Mouse (Mus musculus) MEL-GATA-1-ER (cell line): ENCODE results near the gene Ahnak.
"Not testable (repeated sequence)": the region's sequence is repeated elsewhere in the genome, so short reads cannot be mapped to it uniquely, and the experiment has no call there.

Experiments used
- DNase-seq: peaks from one replicate; pipeline ENCODE4 v3.0.0-alpha.2; 2012; ENCODE audit warnings: low read depth; ENCODE audit errors: extremely low read depth

Gene Ahnak

DNA sequence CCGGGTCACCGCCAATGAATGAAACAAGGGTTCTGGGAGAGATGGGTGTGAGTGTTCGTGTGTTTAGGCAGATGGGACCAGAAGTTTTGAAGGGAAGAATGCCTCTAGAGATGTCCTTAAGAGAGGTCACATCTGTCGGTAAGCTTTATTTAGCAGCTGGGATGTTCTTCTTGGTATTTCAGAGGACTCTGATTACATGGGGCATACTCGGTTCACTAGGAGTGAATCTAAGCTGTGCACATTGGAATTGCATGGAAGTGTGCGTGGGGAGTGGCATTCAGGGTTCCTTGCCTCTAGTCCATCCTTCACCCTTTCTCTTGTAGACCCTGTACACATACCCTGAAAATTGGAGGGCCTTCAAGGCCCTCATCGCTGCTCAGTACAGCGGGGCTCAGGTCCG, 21.2 kb upstream of the Ahnak start:
- DNase-seq: no peak

DNA sequence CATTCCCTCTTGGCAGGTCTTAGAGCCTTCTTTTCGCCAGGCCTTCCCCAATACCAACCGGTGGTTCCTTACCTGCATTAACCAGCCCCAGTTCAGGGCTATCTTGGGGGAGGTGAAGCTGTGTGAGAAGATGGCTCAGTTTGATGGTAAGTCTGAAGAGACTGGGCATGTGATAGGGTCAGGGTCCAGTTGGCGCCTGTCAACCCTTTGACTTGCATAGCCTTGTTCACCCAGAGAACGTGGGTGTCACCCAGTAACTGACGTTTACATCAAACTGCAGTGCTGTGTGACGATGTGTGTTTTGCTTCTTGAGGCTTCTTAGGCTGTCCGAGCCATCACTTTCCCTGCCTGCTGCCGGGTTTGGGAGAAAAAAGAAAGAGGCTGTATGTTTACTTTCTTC, 16.6 kb upstream of the Ahnak start:
- not testable (repeated sequence) for DNase-seq

DNA sequence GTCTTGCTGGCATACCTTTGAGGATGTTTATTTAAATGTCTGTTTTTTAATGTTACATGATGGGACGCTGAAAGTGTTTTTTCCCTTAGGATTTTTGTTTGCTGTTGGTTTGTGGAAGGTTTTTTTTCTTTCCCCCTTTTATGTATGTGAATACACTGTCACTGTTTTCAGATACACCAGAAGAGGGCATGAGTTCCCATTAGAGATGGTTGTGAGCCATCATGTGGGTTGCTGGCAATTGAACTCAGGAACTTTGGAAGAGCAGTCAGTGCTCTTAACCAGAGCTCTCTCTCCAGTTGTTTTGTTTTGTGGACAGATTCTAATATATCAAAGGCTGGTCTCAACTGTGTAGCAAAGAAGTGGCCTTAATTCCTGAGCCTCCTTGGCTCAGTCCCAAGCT, 14.4 kb upstream of the Ahnak start:
- no peak for DNase-seq

DNA sequence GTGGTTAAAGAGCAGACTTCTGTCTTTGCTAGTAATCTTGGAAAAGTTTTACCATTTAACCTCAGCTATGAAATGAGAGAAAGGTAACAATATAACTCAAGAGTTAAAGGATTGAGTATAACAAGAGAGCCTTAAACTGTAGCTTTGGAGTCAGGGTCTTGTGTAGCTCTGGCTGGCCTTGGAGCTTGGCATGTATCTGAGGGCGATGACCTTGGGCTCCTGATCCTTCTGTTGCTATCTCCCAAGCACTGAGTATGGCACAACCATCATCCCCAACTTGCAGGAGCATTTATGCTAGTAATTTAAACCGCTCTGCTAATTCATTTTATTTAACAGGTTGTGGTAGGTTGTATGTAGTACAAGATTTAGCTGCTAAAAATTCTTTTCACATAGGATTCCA, 13.6 kb upstream of the Ahnak start:
- no peak for DNase-seq

DNA sequence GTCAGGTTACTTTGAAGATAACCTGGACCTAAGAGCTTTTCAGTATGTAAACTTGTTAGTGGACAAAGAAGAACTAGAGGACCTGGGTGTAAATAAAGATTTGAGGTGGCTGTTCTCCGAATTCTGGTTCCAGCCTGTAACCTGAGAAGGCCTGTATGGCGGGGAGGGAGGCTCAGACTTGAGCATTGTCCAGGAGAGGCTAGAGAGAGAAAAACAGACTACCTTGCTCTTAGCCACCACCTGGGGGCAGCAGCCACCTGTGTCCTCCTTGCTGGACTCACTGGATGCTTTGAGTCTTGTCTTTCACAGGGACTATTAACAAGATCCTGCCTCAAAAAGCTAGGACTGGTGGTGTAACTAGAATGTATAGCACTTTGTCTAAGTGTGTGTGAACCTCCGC, 12.5 kb upstream of the Ahnak start:
- no peak for DNase-seq

DNA sequence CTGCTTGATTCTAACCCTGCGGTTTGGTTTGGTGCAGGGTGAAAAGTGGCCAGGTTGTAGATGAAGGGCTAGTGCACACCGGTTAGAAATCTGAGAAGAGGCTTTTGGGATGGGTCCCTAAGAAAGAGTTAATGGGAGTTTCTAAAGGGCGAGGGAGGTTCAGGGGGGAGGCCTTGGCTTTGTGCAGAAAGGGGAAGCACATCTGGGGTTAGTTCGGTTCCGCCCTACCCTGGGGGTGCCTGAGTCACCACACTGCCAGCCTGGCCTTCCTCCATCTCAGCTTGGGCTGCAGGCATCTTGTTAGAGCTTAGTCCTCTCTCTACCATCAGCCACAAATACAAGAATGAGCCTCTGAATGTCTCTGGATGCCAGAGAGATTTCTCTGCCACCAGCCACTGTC, 8.3 kb upstream of the Ahnak start:
- peak; percentile 68 for DNase-seq

DNA sequence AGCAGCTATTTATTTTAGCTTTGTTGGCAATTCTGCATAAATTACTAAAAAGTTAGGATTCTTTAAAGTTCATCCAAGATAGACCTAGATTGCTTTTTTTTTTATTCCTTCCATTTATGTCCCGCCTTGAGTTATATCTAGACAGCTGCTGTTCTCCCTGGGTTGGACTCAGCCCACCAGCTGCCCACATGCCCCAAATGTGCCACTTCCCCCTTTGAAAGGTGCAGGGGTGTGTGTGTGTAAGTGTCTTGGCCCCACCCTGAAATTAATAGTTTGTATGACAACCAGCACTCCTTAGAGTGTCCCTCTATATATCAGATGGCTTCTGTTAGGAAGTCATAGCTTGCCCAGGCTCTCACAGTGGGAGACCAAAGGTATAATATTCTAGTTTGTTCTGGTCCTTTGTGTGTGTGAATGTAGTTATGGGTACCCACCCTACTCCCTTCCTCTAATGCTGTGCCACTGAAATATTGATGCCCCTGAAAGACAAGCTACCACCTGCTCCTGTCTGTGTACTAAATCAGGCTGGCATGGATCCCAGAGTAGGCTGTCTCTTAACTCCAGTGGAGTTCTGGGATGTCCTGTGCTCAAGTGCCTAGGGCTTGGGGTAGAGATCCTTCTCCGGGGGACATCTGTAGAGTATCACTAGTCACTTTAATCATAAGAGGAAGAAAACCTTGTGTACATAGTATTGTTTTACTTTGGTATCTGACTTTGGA, 7.5 kb upstream of the Ahnak start:
- DNase-seq: no peak

DNA sequence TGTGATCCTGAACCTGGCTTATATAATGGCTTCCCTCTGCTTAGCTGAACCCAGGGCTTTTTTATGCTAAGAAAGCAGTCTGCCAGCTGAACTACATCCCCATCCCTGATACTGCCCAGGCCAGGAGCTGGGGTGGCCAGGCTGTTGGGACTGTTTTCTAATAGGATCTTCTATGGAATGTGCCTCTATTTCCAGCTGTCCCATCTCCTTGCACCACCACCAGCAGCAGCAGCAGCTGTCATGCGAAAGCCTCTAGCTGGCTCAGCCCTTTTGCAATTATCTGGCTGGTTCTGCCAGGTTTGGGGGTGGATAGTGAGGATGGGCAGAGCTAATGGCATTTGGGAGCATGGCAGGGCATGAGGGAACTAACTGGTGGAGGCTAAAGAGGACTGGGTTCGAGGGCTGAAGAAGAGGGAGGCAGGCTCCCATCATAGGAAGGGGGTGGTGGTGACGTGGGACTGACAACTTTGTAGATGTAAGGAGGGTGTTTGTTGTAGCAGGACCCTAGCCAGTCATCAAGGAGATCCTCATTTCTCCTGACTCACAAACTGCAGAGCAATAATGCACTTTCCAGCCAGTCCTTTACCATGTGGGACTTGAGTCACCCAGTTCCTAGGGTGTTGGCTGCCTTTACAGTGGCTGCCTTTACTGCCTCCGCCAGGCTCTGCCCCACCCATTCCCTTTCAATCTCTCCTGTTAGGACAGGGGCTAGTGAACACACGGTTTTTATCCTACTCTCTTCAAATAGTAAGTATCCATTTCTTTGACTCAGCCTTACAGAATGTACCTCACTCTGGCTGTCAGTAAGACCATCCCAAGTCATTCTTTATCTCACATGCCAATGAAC, 6.6 kb upstream of the Ahnak start:
- DNase-seq: peak; percentile 76

DNA sequence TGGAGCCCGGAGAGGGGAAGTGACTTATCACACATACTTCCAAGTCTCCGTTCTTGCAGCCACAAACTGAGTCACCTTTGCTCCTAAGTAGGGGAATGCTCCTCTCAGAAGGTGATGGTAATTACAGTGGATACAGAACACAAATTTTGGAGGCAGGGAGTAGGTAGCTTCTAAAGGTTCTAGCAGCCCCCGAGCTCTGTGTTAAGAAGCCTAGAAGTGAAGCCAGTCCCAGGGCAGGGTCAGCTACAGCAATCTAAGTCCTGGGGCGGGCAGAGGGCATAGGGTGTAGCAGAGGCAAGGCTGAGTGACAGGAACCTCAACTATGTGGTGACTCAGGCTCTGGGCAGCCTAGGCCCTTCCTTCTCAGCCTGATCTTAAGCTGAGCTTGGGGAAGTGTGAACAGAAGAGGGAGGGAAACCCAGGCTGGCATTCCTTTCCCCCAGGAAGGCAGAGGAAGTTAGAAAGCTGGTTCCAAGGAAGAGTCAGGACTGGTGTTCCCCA, 5.9 kb upstream of the Ahnak start:
- no peak for DNase-seq

DNA sequence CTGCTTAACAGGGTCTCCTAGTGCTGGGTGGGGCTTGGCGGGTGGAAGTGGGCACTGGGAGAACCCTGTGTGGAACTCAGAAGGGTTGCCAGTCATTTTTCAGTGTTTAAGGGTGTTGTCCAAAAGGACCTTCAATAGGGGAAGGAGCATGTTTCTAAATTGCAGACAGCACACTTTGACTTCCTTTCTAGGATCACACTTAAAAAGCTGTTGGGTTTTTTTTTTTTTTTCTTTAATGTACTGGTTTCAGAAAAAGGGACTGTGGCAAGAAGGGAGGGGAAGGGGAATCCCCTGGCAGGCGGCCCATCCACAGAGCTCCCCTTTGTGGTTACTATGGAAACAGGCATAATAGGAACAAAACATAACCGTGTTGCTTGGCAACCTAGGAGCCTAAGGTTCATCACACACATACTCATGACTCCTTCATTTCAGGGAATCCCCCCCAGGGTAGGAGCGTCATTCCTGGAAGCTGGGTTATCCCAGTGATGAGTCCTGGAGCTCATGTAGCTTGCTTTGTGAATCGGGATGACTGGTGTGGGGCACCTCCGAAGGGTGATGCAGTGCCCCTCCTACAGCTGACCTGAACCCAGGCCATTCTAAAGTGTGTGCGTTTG, 4.7 kb upstream of the Ahnak start:
- no peak for DNase-seq

DNA sequence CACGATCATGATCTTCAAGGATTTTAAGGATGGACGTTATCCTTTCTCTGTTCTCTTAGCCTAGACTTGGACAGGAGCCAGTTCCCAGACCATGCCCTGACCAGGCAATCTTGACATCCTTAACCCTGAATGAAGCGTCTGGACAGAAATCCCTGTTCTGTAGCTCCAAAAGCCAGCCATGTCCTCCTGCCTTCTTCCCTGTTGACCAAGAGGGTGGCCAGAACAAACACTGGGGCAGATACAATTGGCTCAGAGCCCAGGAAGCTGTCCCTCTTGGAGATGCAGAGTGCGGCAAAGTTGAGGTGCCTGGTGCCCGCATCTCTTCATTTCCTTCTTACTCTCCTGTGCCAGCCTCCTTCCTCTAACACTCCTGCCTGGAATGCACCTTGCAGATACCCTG, 3.2 kb upstream of the Ahnak start:
- no peak for DNase-seq

DNA sequence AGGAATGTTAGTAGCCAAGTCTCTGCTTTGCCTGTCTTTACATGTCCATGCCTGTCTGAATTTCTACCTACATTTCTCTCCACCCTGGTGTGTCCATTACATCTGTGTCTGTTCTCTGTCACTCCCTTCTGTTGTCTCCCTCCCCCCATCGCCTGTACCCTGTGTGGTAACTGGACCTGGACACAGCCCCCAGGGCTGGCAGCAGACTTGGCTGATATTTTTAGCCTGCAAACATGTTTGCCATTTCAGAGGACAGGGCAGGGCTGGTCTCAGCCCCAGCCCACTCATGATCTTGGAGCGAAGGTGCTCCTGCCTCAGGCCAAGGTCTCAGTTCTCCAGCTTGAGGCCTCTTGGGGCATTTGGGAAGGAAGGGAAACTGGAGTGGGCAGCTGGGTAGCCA, 1.3 kb upstream of the Ahnak start:
- no peak for DNase-seq

DNA sequence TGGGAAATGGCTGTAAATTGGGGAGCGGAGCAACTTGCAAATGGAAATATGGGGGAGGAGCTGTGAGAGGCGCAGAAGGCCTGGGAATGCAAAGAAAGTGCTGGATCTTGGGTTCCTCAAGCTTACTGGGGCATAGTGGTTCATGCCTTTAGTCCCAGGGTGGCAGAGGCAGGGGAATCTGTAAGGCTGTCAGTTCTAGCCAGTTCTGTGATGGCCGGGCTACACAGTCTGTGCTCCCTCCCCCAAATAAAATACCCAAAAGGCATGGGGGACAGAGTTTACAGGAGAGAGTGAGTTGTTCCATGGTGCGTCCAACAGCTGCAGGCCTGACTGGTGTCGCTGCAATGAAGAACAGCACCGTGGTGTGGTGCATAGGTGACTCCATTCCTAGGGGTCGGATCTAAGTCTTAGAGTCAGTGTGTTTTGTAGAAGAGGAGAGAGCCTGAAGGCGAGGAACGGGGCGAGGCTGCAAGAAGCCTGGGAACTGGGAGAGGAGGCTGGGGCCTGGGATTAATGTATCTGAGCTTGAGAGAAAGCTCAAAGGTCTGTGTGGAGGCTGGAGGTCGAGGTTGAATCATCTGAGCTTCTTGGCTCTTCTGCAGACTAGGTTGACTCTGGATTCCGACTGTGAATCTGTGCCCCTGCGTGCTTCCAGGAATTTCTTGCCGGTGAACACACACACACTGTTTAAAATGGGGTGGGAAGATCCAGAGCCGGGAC, 578 bp upstream of the Ahnak start:
- no peak for DNase-seq

DNA sequence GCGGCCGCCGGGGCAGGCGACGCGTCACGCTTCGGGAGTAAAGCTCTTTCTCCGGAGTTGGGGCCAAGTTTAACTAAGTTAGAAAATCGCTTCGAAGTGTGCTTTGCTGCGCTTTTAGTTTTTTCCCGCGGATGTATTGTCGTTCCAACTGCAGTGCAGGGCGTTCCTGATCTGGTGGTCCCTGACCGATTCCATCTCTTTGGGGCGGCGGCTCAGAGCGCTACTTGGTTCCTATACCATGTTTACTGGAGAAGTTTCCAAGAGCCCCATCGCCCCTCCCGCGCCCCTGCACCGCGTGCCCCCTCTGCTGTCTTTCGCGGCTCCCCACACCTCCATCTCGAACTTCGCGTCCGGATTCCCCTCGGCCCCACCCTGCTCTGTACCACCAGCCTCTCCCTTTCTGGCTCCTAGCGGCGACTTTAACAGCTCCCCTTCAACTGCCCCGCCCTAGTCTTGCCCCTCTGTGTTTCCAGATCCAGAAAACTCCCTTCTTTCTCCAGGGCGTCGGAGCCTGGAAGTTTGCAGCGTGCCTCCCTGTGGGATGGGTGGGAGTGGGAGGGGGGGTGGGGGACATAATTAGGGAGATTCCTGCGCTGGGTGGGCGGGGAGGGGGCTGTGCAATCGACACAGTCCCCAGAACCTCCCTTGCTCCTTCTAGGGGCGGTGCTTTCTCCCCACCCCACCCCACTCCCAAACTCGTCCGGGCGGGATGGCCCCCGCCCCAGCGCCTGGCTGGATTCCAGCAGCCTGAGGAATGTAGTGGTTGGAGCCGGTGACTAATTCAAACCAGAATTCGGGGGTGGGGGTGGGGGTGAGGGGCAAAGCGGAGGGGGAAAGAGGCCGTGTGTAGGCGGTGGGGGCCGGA, 715 bp downstream of the Ahnak start:
- DNase-seq: no peak

DNA sequence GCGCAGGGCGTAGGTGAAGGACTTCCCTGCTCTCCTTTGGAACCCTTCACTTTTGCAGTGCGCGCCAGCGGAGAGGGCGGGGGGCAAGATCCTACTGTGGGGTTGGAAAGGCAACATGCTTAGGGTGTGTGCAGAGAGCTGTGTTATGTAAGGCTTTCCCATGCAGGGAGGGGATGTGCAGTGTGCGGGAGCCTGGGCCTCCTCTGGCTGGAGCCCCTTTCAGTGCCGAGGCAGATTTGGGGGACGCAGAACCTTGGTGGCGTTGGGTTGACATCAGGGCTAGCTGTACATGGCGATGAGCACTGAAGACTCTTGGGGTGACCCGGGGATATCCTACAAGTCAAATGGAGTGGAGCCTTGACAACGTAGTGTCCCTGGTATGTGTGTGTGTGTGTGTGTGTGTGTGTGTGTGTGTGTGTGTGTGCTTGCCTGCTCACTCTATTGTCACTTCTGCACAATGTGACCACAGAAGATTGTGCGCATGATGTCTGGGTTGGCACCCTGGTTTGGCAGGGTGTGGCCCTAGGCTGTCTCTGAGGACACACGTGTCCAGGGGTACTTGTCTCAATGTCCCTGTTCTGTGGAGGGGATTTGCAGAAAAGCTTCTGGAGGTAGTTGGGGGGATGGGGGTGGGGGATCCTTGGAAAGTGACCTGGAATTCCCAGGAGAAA, 1.5 kb downstream of the Ahnak start:
- no peak for DNase-seq

DNA sequence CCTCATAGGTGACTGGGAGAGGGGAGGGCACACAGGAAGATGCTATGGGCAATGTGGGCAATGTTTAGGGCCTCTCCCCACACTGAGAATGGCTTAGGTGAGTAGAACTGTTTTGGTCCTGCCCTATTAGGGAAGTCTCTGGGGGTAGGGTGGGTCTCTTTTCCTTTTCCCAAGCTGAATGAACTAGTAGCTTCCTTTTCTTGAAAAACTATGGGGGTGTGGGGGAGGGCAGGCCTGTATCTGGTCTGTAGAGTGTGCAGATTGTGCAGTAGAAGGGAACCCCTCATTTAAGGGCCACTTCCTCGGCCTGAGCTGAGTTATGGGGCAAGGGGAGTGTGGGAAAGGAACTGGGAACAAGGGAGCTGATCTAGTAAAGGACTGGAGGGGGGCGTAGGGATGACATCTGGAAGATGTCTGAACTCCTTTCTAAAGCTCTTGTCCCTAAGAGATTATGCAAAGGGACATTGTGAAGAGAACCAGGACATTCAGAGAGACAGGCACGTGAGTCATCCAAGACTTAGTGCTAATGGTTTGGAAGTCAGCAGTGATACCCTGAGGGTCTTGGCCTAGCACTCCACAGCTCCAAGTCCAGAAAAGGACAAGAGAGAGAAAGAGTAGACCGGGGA, 2.3 kb downstream of the Ahnak start:
- no peak for DNase-seq

DNA sequence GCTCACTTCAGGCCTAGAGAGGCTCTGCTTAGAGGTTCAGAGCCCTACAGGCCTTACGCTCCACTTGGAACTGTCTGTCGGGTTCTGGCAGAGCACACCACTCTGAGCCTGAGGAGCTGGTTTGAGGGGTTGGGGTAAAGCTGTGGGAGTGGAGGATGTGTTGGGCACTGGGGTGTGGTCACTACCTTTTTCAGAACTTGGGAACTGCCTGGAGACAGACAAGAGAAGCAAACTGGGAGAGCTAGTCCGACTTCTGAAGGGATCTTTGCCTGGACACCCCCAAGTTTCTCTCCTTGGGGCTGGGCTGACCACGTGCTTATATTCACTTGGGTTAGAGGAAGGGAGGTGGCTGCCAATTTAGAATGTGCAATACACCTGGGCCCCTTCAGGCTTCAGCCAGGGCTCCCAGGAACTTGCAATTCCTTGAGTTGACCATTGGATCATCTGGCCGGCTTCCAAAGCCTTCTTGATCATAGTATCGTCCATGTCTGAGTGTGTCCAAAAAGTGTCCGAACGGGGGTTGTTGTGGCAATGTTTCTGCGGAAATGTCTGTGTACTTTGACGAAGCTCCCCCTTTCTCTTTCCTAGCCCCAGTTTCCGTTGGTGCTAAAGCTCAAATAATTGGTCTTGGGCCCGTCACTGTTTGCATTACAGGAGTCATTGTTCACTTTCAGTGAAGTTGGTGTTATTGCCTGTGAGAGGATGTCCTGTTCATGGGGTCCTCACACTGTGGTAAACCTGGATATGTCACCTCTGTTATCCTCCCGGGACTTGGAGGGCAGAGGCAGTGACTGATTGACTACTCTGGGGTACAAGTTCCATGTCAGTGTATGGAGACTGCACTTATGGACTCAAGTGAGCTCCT, 3.0 kb downstream of the Ahnak start:
- DNase-seq: no peak

DNA sequence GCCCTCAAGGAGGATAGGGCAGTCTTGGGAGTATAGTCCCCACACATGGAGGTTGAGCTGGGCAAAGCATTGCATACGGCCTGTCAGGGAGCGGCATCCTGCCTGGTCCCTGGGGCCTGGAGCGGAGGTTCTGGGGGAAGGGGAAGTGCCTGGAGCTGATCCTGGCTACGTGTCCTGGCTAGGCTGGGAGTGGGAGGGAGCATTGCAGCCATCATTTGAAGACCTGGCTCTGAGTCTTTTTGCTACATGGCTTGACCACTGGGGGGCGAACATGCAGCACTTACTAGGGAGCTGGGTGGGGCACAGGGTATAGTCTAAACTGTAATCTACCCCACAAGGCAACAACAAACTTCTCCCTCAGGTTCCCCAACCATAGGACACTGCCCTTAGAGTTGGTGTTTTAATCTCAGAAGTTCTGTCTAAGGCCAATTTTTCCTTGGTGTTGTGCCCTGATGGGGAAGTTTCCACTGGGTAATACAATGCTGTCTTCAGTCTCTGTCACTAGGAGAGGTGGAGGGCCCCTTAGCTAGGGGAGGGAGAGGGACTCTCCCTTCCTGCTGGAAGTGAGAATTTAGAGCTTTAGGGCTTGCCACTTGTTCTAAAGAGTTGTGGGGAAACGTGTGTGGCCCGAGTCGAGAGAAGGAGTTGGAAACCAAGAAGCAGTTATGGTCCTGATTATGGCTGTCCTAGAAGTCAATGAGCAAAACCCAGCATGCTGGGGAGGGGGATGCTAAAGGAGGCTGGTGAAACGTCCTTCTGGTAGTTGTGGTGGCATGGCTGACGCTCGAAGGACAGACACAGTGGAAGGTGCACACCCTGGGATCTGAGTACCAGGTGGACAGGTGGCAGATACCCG, 3.9 kb downstream of the Ahnak start:
- DNase-seq: peak; percentile 71
